Mouse (Mus musculus) left cerebral cortex, postnatal 25 days (tissue): ENCODE results near the gene Pskh1. TPM values are rescaled to one million over a fixed set of nuclear protein-coding genes. Genes with fewer than 3 reads are reported as not detected.

Source experiments
- microRNA-seq, 2 experiments: library from miRNA; unstranded; fragments of <30 nt; microRNA quantifications; one replicate each; pipeline ENCODE4 v1.2.0; 2022
- total RNA-seq, 2 experiments: library from RNA; stranded (reverse); gene quantifications; 2 replicates each; pipeline ENCODE4 v1.2.3; 2021

Pskh1 gene
- total RNA-seq, 2 experiments from 2014 or later: 8.1 to 8.5 TPM

Small RNAs within 50 kb of the gene (microRNA-seq; reads per million reads assigned to microRNA genes)
- 0 to 0.67 reads per million in 2 experiments for gene Mir7074

Other genes starting within 250 kb of the Pskh1 start
- 10 to 100 TPM; 58.0 to 61.9 TPM for gene Carmil2, start 214.2 kb upstream of the Pskh1 start, total RNA-seq
- gene Acd, start 199.3 kb upstream of the Pskh1 start, total RNA-seq: 10 to 100 TPM; 44.5 to 51.9 TPM
- gene Pard6a, start 199.3 kb upstream of the Pskh1 start, total RNA-seq: 10 to 100 TPM; 41.2 to 46.6 TPM
- under 1 TPM; 0.53 to 0.60 TPM for gene 4933405L10Rik, start 192.8 kb upstream of the Pskh1 start, total RNA-seq
- gene Enkd1, start 192.2 kb upstream of the Pskh1 start, total RNA-seq: 1 to 10 TPM; 8.7 to 9.8 TPM
- 10 to 100 TPM; 22.0 to 25.5 TPM for gene Gfod2, start 141.8 kb upstream of the Pskh1 start, total RNA-seq
- gene Ranbp10, start 73.1 kb upstream of the Pskh1 start, total RNA-seq: 10 to 100 TPM; 24.4 to 25.8 TPM
- not detected for gene Tsnaxip1, start 72.7 kb upstream of the Pskh1 start, total RNA-seq
- gene Cenpt, start 47.2 kb upstream of the Pskh1 start, total RNA-seq: 10 to 100 TPM; 14.0 to 16.6 TPM
- gene Thap11, start 45.3 kb upstream of the Pskh1 start, total RNA-seq: 10 to 100 TPM; 40.0 to 40.4 TPM
- gene Nutf2, start 39.9 kb upstream of the Pskh1 start, total RNA-seq: 10 to 100 TPM; 21.8 to 32.1 TPM
- gene Edc4, start 19.6 kb upstream of the Pskh1 start, total RNA-seq: 10 to 100 TPM; 58.1 to 62.9 TPM
- 1 to 10 TPM; 3.1 to 3.2 TPM for gene Nrn1l, start 6.9 kb upstream of the Pskh1 start, total RNA-seq
- gene Ctrl, start 33.4 kb downstream of the Pskh1 start, total RNA-seq: under 1 TPM; 0.85 to 0.96 TPM
- 10 to 100 TPM; 84.9 to 92.0 TPM for gene Psmb10, start 38.0 kb downstream of the Pskh1 start, total RNA-seq
- 10 to 100 TPM; 28.0 to 32.5 TPM for gene Lcat, start 42.9 kb downstream of the Pskh1 start, total RNA-seq
- gene Slc12a4, start 65.7 kb downstream of the Pskh1 start, total RNA-seq: 10 to 100 TPM; 20.0 to 23.3 TPM
- not detected for gene Dpep3, start 79.0 kb downstream of the Pskh1 start, total RNA-seq
- 10 to 100 TPM; 16.7 to 18.9 TPM for gene Dus2, start 90.9 kb downstream of the Pskh1 start, total RNA-seq
- gene Dpep2nb, start 105.5 kb downstream of the Pskh1 start, total RNA-seq: not detected
- gene Ddx28, start 111.4 kb downstream of the Pskh1 start, total RNA-seq: 10 to 100 TPM; 12.8 to 13.8 TPM
- 10 to 100 TPM in 1 of 2 experiments, 1 to 10 TPM in 1; 9.3 to 12.2 TPM for gene Nfatc3, start 158.4 kb downstream of the Pskh1 start, total RNA-seq
- gene Esrp2, start 236.5 kb downstream of the Pskh1 start, total RNA-seq: not detected
- gene Pla2g15, start 250.0 kb downstream of the Pskh1 start, total RNA-seq: 10 to 100 TPM; 25.4 to 27.5 TPM